Mouse (Mus musculus): ENCODE measurements around the gene Atp6v0a2. TPM values are rescaled to one million over a fixed set of nuclear protein-coding genes. Genes with fewer than 3 reads are reported as not detected.
A peak's percentile ranks its signal among the peaks of the same experiment; 100 is the strongest.

Gene Atp6v0a2
- polyA plus RNA-seq, 1 experiment: 170 TPM

GRCm38 (mm10) chr5:124636694-124637093 is 8.3 kb downstream of the Atp6v0a2 start:
- Histone ChIP-seq H3K4me1 (ENCODE audit: control insufficient read depth, insufficient read depth, insufficient read length, low read length) (peaks cover 7% of the 10 kb centered on the region), H3K4me3 (ENCODE audit: low read depth, low read length) (no peak overlapping the region), H3K27me3 (ENCODE audit: control insufficient read depth, insufficient read depth, low read length) (no peaks in the 10 kb centered on the region), H3K36me3 (ENCODE audit: control insufficient read depth, insufficient read depth, low read length) (peaks cover 75% of the 10 kb centered on the region), H3K27ac (ENCODE audit: insufficient read depth, low read depth, low read length) (peak overlapping the region; percentile 18; the same call in 1 of the 2 replicates)
- TF ChIP-seq POLR2A (IDR thresholded peaks at IDR 0.05; ENCODE audit: low read depth, low read length) (no peak), CTCF (IDR thresholded peaks at IDR 0.05; ENCODE audit: extremely low read depth, insufficient read length, insufficient replicate concordance, low read depth, low read length) (no peak)
- WGBS: 93% methylated on average over 4 of the region's 4 CpGs

- H3K27ac ChIP-seq (ENCODE audit: insufficient read depth, low read depth, low read length): 0 out of 2 replicates have a peak overlapping the region, but pooled peaks have one; percentile 3
- TF ChIP-seq POLR2A (IDR thresholded peaks at IDR 0.05; ENCODE audit: low read depth, low read length): no peak
- TF ChIP-seq CTCF (IDR thresholded peaks at IDR 0.05; ENCODE audit: extremely low read depth, insufficient read length, insufficient replicate concordance, low read depth, low read length): no peak
- H3K36me3 ChIP-seq (ENCODE audit: control insufficient read depth, insufficient read depth, low read length): peaks cover 81% of the 10 kb centered on the region
- peaks cover 4% of the 10 kb centered on the region for H3K4me1 ChIP-seq (ENCODE audit: control insufficient read depth, insufficient read depth, insufficient read length, low read length)
- 80% methylated on average over 11 of the region's 11 CpGs for WGBS
- peak overlapping the region; percentile 6; the same call in 1 of the 2 replicates for H3K4me3 ChIP-seq (ENCODE audit: low read depth, low read length)
- no peaks in the 10 kb centered on the region for H3K27me3 ChIP-seq (ENCODE audit: control insufficient read depth, insufficient read depth, low read length)
Measured at GRCm38 (mm10) chr5:124637300-124637699, 8.9 kb downstream of the Atp6v0a2 start.

GRCm38 (mm10) chr5:124637836-124638235 is 9.5 kb downstream of the Atp6v0a2 start:
- H3K27me3 ChIP-seq (ENCODE audit: control insufficient read depth, insufficient read depth, low read length): no peaks in the 10 kb centered on the region
- TF ChIP-seq POLR2A (IDR thresholded peaks at IDR 0.05; ENCODE audit: low read depth, low read length) (no peak), CTCF (IDR thresholded peaks at IDR 0.05; ENCODE audit: extremely low read depth, insufficient read length, insufficient replicate concordance, low read depth, low read length) (no peak)
- 96% methylated on average over 13 of the region's 13 CpGs for WGBS
- H3K4me3 ChIP-seq (ENCODE audit: low read depth, low read length): peak overlapping the region; percentile 6; the same call in 1 of the 2 replicates
- peaks cover 3% of the 10 kb centered on the region for H3K4me1 ChIP-seq (ENCODE audit: control insufficient read depth, insufficient read depth, insufficient read length, low read length)
- 0 out of 2 replicates have a peak overlapping the region, but pooled peaks have one; percentile 3 for H3K27ac ChIP-seq (ENCODE audit: insufficient read depth, low read depth, low read length)
- H3K36me3 ChIP-seq (ENCODE audit: control insufficient read depth, insufficient read depth, low read length): peaks cover 87% of the 10 kb centered on the region

DNA sequence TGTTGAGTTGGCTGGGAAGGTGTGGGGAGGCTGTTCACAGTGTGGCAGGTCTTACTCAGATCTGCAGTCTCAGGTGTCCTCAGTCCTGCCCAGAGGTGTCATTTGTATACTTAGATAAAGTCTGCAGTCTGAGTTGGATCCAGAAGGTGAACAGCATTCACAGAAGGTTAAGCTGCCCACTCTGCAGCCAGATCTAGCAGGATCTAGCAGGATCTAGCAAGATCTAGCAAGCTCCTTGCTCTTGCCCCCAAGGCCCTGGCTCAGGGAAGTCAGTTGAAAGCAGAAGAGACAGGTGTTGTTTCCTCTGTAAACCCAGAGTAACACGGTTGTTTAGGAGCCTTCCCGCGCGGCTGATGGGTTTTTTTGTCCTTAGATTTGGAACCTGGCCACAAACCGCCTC is 85.4 kb downstream of the Atp6v0a2 start:
- Histone ChIP-seq H3K27me3 (ENCODE audit: control insufficient read depth, insufficient read depth, low read length) (no peaks in the 10 kb centered on the region), H3K36me3 (ENCODE audit: control insufficient read depth, insufficient read depth, low read length) (peaks cover 74% of the 10 kb centered on the region)

DNA sequence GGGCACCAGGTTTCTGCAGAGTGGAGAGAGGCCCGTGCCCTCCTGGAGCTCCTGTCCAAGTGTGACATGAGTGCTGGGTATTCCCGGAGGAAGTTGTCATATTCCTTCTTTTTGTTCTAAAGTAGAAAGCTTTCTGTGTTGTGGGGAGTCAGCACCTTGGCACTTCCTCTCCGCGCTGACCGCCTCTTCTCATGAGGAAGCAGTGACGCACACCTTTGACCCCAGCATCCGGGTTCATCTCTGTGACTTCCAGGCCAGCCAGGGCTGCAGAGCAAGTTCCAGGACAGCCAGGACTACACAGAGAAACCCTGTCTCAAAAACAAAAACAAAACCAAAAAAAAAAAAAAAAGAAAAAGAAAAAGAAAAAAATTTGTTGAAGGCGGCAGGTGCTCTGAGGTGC is 86.8 kb downstream of the Atp6v0a2 start:
- Histone ChIP-seq H3K4me3 (ENCODE audit: low read depth, low read length) (no peak overlapping the region), H3K27me3 (ENCODE audit: control insufficient read depth, insufficient read depth, low read length) (no peaks in the 10 kb centered on the region), H3K4me1 (ENCODE audit: control insufficient read depth, insufficient read depth, insufficient read length, low read length) (no peaks in the 10 kb centered on the region; the same call in 1 of the 2 replicates), H3K27ac (ENCODE audit: insufficient read depth, low read depth, low read length) (no peak overlapping the region), H3K36me3 (ENCODE audit: control insufficient read depth, insufficient read depth, low read length) (peaks cover 88% of the 10 kb centered on the region)
- TF ChIP-seq CTCF (IDR thresholded peaks at IDR 0.05; ENCODE audit: extremely low read depth, insufficient read length, insufficient replicate concordance, low read depth, low read length) (no peak), POLR2A (IDR thresholded peaks at IDR 0.05; ENCODE audit: low read depth, low read length) (no peak)
- 76% methylated on average over 8 of the region's 8 CpGs for WGBS

More for the DNA sequence above, 85.4 kb downstream of the Atp6v0a2 start:
- Histone ChIP-seq H3K4me3 (ENCODE audit: low read depth, low read length) (no peak overlapping the region), H3K4me1 (ENCODE audit: control insufficient read depth, insufficient read depth, insufficient read length, low read length) (no peaks in the 10 kb centered on the region; the same call in 1 of the 2 replicates), H3K27ac (ENCODE audit: insufficient read depth, low read depth, low read length) (no peak overlapping the region)
- WGBS: 76% methylated on average over 5 of the region's 5 CpGs
- TF ChIP-seq CTCF (IDR thresholded peaks at IDR 0.05; ENCODE audit: extremely low read depth, insufficient read length, insufficient replicate concordance, low read depth, low read length) (no peak), POLR2A (IDR thresholded peaks at IDR 0.05; ENCODE audit: low read depth, low read length) (no peak)

DNA sequence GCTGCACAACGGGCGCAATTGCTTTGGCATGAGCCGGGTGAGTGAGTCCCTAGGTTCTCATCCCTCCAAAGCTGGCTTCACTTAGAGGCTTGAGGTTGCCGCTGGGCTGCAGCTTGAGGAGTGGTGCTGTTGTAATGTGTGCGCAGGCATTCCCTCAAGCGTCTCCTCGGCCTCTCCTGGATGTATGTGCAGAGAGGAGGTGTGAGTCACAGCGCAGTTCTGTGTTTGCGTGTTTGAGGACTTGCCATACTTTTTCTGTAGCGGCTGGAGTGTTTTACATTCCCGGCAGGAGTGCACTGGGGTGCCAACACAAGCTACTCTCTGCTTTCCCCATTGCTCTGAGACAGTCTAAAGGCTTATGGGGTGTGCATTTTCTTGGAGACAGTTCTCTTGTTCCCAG is 89.6 kb downstream of the Atp6v0a2 start:
- H3K27ac ChIP-seq (ENCODE audit: insufficient read depth, low read depth, low read length): no peak overlapping the region
- H3K4me1 ChIP-seq (ENCODE audit: control insufficient read depth, insufficient read depth, insufficient read length, low read length): no peaks in the 10 kb centered on the region; the same call in 1 of the 2 replicates
- H3K36me3 ChIP-seq (ENCODE audit: control insufficient read depth, insufficient read depth, low read length): peaks cover 83% of the 10 kb centered on the region
- no peak for TF ChIP-seq CTCF (IDR thresholded peaks at IDR 0.05; ENCODE audit: extremely low read depth, insufficient read length, insufficient replicate concordance, low read depth, low read length)
- no peak for TF ChIP-seq POLR2A (IDR thresholded peaks at IDR 0.05; ENCODE audit: low read depth, low read length)
- H3K4me3 ChIP-seq (ENCODE audit: low read depth, low read length): no peak overlapping the region
- no peaks in the 10 kb centered on the region for H3K27me3 ChIP-seq (ENCODE audit: control insufficient read depth, insufficient read depth, low read length)
- WGBS: 97% methylated on average over 11 of the region's 11 CpGs

GRCm38 (mm10) chr5:124718396-124718795 is 90.0 kb downstream of the Atp6v0a2 start:
- 70% methylated on average over 7 of the region's 7 CpGs for WGBS
- H3K36me3 ChIP-seq (ENCODE audit: control insufficient read depth, insufficient read depth, low read length): peaks cover 83% of the 10 kb centered on the region
- TF ChIP-seq CTCF (IDR thresholded peaks at IDR 0.05; ENCODE audit: extremely low read depth, insufficient read length, insufficient replicate concordance, low read depth, low read length): no peak
- H3K4me3 ChIP-seq (ENCODE audit: low read depth, low read length): no peak overlapping the region
- no peaks in the 10 kb centered on the region for H3K27me3 ChIP-seq (ENCODE audit: control insufficient read depth, insufficient read depth, low read length)
- no peak overlapping the region for H3K27ac ChIP-seq (ENCODE audit: insufficient read depth, low read depth, low read length)
- no peaks in the 10 kb centered on the region; the same call in 1 of the 2 replicates for H3K4me1 ChIP-seq (ENCODE audit: control insufficient read depth, insufficient read depth, insufficient read length, low read length)

Data from small intestine, adult 2 months (tissue).